In genomic region chr13:35129475-35129874, GRCm38 (mm10) we compare ENCODE assay signal across 18 mouse cellular contexts.
A peak's percentile ranks its signal among the peaks of the same experiment; 100 is the strongest.
DNase-seq lines count a peak whose midpoint lies in the region; ATAC-seq lines count a peak whose summit lies in the region.
"Had no signal": no experiment of that assay in that cellular context is flagged by ENCODE, and none has a peak within 500 bp of the region (broad histone marks: within the 10 kb centered on the region; RNA-seq: fewer than 3 reads in every experiment).

No protein-coding gene starts in this region.

- peak; percentile 27; the same call in 1 of the 2 replicates for ATAC-seq in granulocyte monocyte progenitor cell, adult 5-6 weeks (replicated peaks; ENCODE audit: poor library complexity, severe bottlenecking)
- no peak for ATAC-seq in heart, embryonic 12.5 days (ENCODE audit: insufficient number of reproducible peaks, low FRiP score)
- ATAC-seq in hindbrain, embryonic 11.5 days (ENCODE audit: low FRiP score) = no peak
- ATAC-seq: intestine, embryonic 15.5 days had no signal

- H3K27me3 ChIP-seq in heart, embryonic 12.5 days (replicated peaks) = no peaks in the 10 kb centered on the region
- H3K27me3 ChIP-seq in hindbrain, embryonic 11.5 days (ENCODE audit: control insufficient read depth, insufficient read depth, low read length) = no peaks in the 10 kb centered on the region
- H3K27me3 ChIP-seq: intestine, embryonic 15.5 days; liver, embryonic 13.5 days; neural tube, embryonic 13.5 days had no signal

- no peak overlapping the region for H3K4me3 ChIP-seq in heart, embryonic 12.5 days
- H3K4me3 ChIP-seq in hindbrain, embryonic 11.5 days (ENCODE audit: low read depth, low read length) = no peak overlapping the region
- H3K4me3 ChIP-seq: hindbrain, embryonic 10.5 days; intestine, embryonic 15.5 days; liver, embryonic 13.5 days; neural tube, embryonic 13.5 days had no signal

- no peak overlapping the region for H3K4me2 ChIP-seq in heart, embryonic 12.5 days
- no peak overlapping the region for H3K4me2 ChIP-seq in hindbrain, embryonic 11.5 days (replicated peaks; ENCODE audit: low read depth, low read length)
- H3K4me2 ChIP-seq: intestine, embryonic 15.5 days; liver, embryonic 13.5 days; neural tube, embryonic 13.5 days had no signal

- no peaks in the 10 kb centered on the region for H3K4me1 ChIP-seq in heart, embryonic 12.5 days (replicated peaks)
- no peaks in the 10 kb centered on the region for H3K4me1 ChIP-seq in hindbrain, embryonic 11.5 days (replicated peaks; ENCODE audit: control insufficient read depth, insufficient read depth, low read length)
- H3K4me1 ChIP-seq: hindbrain, embryonic 10.5 days; intestine, embryonic 15.5 days; liver, embryonic 13.5 days; neural tube, embryonic 13.5 days had no signal

- H3K36me3 ChIP-seq in heart, embryonic 12.5 days = no peaks in the 10 kb centered on the region
- H3K36me3 ChIP-seq in hindbrain, embryonic 11.5 days (ENCODE audit: control insufficient read depth, insufficient read depth, low read length) = no peaks in the 10 kb centered on the region
- H3K36me3 ChIP-seq: G1E; hindbrain, embryonic 10.5 days; intestine, embryonic 15.5 days; liver, embryonic 13.5 days; neural tube, embryonic 13.5 days had no signal

- DNase-seq in layer of hippocampus, adult 9-11 months = peak; percentile 3
- no peak for DNase-seq in layer of hippocampus, adult 9-10 months (ENCODE audit: low spot score)
- DNase-seq in CD4-positive, CD25-positive, alpha-beta regulatory T cell, adult 2 months (ENCODE audit: low read depth, low spot score) = peak; percentile 72
- peak; percentile 92 for DNase-seq in thymus, postnatal 0 days (ENCODE audit: low spot score)
- no peak for DNase-seq in heart, adult 8-10 months (ENCODE audit: low spot score)
- no peak for DNase-seq in hindbrain, embryonic 11.5 days (ENCODE audit: low spot score)
- DNase-seq: adrenal gland, postnatal 36 days; cerebellum, postnatal 25 days; gastrocnemius, postnatal 25 days; kidney, postnatal 10 days; left cerebral cortex, postnatal 4 days; liver, embryonic 13.5 days had no signal

- H3K9ac ChIP-seq in heart, embryonic 12.5 days = no peak overlapping the region
- H3K9ac ChIP-seq in hindbrain, embryonic 11.5 days (ENCODE audit: low read depth, low read length) = no peak overlapping the region
- H3K9ac ChIP-seq: intestine, embryonic 15.5 days; liver, embryonic 13.5 days; neural tube, embryonic 13.5 days had no signal

- WGBS in heart, embryonic 12.5 days = 24% methylated on average over 2 of the region's 2 CpGs
- 67% methylated on average over 2 of the region's 2 CpGs for WGBS in hindbrain, embryonic 11.5 days

- H3K27ac ChIP-seq in heart, embryonic 12.5 days (ENCODE audit: poor library complexity, severe bottlenecking) = no peak overlapping the region
- no peak overlapping the region for H3K27ac ChIP-seq in hindbrain, embryonic 11.5 days (ENCODE audit: low read depth, low read length)
- H3K27ac ChIP-seq: hindbrain, embryonic 10.5 days; intestine, embryonic 15.5 days; liver, embryonic 13.5 days; neural tube, embryonic 13.5 days had no signal

- 0 out of 2 replicates have a peak, but pooled peaks cover 4% of the 10 kb centered on the region for H3K9me3 ChIP-seq in heart, embryonic 12.5 days (replicated peaks)
- no peaks in the 10 kb centered on the region for H3K9me3 ChIP-seq in hindbrain, embryonic 11.5 days (ENCODE audit: control insufficient read depth, low read length)
- H3K9me3 ChIP-seq: G1E; hindbrain, embryonic 10.5 days; intestine, embryonic 15.5 days; liver, embryonic 13.5 days; neural tube, embryonic 13.5 days had no signal

Comparison
In these comparisons a context has a peak if more than half of its experiments do, and no peak if none do; other contexts are left out.
1. DNase-seq: peak in layer of hippocampus, adult 9-11 months (single experiment), CD4-positive, CD25-positive, alpha-beta regulatory T cell, adult 2 months (single experiment) and thymus, postnatal 0 days (single experiment); none in layer of hippocampus, adult 9-10 months (single experiment), heart, adult 8-10 months (single experiment) and hindbrain, embryonic 11.5 days (single experiment).